Mouse (Mus musculus) adrenal gland, adult (tissue): Measurements from ENCODE around the gene Ptprd.

Experiments
- DNase-seq, 2 experiments: peaks; one replicate each; pipeline ENCODE4 v3.0.0; 2022 to 2023; ENCODE audit warnings: low spot score in 1 of 2; ENCODE audit not compliant: inconsistent age in 2 of 2

Gene Ptprd

DNA sequence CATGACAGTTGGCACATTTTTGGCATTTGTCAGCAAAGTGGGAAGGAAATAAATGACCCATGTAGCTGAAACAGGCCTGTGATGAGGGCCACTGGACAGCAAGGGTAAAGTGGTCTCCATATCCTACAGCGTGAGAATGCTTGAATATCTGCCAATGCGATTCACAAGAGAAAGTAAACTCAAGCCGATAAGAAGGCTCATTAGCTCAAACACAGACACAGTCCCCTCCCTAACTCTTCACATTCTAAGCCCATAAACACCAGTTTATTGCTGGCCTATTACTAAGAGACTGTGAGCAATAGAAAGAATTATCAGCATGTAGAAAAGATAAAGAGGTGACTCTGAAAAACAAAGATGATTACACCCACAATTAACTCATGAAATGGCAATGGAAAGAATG is 1970.6 kb downstream of the Ptprd start:
- DNase-seq: no peak

DNA sequence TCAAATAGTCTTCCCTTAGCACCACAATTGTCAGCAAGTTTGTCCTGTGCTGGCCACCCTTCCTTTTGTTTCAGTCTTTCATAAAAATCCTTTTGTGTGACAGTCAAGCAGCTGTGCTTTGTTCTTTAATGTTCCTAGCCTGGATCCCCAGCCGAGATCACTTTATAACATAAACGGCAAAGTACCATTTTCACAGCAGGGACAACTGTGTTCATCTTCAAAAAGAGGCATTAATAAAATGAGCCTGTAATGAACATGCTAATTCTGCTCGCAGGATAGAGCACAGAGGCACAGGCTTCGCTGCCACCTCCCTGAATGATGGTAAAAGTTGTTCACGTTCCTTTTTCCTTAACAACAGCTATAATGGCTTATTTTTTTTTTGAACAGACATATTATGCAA is 1972.7 kb downstream of the Ptprd start:
- DNase-seq: no peak

DNA sequence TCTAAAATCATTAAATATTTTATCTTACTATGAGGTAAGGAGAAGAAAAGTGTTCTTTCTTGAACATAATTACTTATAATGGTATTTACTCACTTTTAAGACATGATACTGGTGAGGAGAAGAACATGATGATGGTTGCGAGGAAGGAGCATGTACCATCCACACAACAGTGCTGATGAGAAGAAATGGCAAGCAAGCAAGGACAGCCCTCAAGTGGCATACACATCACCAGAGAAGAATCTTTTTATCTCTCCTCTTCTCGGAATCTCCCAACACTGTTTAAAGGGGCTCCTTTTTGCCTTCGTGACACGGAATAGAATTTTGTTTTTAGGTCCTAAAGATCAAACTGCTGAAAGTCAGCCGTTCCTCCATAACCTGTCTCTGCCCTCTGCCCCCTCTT is 1973.2 kb downstream of the Ptprd start:
- DNase-seq: no peak

DNA sequence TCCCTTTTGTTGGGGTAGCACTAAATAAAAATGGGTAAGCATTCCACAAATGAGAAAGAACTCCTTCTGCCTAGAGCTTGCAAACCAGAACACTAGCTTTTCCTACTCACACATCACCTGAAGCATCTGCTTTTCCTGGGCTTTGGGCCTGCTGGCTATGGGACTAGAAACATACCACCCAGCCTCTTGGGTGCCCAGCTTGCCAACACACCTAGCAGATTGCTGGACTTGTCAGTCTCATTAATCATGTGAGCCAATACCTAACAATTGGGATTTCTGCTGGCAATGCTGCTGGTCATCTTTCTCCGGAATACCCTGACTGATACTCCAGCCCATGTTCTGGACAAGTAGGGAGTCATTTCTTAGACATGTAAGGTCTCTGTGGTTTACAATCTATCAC is 1973.9 kb downstream of the Ptprd start:
- no peak for DNase-seq

DNA sequence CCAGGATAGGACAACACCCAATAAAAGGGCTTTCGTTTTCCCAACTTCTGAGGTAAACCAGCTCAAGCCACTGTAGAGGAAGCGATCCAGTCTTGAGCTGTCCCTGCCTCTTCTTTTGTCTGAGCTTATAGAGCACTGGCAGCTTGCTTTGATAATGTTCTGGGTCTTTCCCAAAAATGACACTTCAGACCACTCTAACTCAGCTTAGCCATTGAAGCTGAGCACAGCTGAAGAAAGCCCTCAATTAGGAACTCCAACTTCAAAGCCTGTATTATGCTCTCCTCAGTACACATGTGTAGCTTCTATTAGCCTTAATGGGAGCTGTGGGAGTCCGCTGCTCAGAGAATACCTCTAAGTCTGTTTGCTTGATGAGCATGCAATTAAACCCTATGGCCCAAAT is 1988.0 kb downstream of the Ptprd start:
- DNase-seq: no peak

DNA sequence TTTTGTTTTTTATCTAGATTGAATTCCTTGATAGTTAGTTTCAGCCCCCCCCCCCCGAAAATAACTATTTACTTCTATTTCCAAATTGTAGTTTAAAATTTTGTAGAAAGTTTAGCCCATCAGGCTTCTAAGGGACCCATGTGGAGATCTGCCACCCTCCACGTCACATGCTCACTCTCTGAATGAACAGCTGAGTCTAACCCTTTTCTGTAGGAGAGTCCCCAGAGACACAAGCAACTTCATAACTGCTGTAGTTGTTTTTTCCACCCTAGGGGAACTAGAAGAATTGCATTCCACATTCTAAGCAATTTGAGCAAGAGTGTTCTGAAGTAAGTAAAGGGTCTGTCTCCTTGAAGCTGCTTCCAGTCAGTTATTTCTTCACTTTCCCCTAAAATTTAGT is 1989.2 kb downstream of the Ptprd start:
- no peak for DNase-seq

DNA sequence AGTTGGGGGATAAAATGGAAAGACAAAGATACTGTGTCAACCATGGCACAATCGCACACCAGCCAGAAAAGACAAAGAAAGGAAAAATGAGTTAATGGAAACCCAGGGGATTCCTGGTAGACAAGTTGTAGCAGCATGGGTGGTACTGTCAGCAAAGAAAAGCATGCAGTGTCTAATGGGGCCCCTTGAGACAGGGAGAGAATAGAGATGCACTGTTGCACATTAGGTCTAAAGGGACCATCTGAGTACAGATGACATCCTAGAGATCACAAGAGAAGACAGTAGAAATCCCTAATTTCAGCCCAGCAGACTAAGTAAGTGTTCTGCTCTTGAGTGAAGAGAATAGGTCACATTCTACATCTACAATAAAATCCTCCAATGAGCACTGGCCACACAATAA is 1993.7 kb downstream of the Ptprd start:
- no peak for DNase-seq

DNA sequence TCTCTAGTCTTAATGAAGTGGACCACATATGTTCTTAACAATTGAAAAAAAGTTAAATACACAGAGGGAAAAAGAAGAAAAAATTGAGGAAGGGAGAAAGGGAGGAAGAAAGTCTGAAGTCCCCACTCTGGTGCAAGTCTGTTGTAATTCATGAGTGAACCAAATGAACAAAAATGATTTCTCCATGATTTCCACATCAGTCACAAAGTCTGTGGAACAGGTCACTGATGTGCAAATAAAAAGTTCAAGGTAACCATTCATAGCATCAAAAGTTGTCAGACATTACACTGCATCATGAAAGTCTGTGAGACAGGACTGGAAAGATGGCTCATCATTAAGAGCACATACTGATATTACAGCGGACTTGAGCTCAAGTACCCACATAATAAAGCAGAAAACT is 1996.6 kb downstream of the Ptprd start:
- no peak for DNase-seq

DNA sequence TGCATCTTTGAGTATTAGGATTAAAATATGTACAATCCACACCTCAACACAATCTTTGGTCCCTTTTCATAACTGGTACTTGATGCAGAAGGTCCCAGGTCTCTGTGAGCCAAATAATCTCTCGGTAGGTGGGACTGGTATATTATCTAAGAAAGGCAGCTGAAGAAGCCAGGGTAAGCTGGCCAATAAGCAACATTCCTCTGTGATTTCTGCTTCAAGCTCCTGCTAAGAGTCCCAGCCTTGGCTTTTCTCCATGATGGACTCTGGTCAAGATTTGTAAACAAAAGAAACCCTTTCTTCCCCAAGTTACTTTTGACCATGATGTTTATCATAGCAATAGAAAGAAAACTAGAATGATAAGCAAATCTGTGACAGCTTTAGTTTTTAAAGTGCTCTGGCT is 2012.4 kb downstream of the Ptprd start:
- DNase-seq: no peak

DNA sequence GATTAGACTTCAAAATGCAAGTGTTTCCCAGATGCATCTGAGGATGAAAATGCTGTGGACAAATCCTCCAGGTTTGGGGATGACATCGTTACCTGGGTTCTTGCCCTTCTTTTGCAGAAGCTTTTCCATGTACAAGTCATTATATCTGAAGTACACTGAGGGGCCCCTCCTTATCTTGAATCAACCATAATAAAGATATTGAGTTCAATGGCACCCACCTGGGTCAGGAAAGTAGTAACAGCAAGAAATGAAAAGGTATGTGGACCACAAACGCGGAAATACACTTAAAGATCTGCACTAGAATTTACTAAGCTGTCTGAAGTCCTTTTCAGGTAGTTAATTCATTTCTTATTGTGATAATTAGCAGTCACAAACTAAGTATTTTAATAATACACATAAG is 2017.0 kb downstream of the Ptprd start:
- no peak for DNase-seq

DNA sequence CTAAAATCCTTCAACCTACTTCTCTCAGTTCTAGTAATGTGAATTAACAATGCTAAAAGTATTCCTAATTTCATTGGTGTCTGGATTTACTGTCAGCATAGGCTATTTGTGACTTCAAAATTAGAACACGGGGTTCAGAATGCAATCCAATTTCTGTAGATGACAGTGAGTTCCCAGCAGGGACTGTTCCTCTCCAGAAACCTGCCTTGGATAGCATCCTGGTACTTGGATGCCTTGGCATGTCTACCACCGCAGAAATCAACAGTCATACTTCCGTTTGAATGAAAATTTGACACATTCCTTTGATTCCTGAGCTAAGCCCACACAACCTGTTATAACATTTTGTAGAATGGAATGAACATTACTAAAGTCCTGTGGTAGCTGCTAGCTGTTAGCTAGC is 2018.3 kb downstream of the Ptprd start:
- DNase-seq: no peak

DNA sequence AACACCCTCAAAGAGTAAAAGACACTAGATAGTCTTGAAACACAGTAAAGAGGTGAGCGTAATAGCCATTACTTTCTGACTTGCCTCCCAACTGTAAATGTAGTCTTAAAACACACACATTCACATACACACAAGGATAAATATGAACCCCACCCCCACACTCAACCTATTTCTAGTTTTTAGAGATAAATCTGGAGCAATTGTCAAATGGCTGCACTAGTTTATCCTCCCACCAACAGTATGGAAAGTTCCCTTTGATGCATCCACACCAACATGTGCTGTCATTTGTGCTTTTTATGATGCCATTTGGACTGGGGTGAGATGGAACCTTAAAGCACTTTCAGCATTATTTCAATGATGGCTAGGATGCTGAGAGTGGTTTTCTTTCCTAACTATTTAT is 2019.7 kb downstream of the Ptprd start:
- DNase-seq: no peak

DNA sequence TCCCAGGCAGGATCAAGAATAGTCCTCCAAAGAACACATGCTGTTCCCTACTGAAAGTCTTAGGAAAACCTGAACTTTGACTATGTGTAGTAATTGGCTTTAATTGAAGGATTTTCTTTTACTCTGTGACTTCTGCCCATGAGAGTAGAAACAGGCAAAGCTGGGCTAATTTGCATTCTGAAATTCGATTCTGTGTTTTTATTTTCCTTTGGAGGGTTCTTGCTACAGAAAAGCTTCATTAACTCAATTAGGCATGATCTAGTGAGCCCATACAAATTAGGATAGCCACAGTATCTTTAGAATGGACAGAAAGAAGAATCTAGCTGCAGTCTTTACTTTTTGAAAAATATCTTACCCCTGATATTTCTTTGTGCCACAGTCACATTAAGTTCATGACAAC is 2021.0 kb downstream of the Ptprd start:
- DNase-seq: no peak

DNA sequence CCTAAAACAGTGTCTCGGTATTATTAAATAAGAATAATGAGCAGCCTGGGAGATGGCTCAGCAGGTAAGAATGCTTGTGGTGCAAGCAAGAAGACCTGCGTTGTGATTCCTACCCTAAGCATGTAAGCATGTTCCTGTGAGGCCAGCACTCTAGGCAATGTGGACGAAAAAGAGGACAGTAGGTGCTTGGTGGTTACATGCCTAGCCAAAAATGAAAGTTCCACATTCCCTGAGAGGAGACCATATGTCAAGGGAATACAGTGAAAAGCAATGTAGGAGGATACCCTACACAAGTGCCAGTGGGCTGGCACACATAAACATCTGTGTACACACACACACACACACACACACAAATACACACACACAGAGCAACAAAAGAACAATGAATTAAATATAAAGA is 2028.7 kb downstream of the Ptprd start:
- DNase-seq: no peak

DNA sequence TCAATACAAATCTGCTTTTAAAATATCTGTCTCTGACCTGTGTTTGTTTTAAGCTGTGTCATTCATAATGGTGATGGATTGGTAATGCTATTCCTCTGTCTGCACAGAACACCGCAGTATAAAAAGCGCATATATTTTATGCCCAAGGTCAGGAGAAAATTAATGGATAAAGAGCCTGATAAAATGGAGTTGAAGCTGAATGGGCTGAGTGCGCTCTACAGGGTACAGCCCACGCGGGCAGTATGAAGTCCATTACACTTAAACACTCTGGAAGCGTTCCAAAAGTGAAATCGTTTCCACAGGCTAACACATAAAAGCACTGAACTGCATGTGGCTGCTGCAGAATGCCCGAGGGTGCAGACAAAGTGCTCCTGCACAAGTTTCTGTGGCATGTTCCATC is 2032.3 kb downstream of the Ptprd start:
- peak in 1 of 2 experiments; percentile 43 for DNase-seq

DNA sequence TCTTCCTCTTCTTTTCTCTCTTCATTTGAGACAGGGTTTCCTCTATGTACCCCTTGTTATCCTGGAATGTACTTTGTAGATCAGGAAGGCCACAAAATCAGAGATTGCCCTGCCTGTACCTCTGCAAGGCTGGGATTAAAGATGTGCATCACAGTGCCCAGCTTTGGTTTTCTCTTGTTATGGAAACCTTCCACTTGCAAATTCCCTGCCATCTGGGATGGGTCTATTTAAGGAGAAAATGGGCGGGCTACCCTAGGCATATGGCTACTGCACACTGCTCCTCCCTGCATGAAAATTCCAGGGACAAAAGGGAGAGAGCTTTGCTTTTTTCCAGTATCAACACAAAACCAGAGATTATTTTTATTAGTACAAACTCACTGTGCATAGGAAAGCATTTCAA is 2036.7 kb downstream of the Ptprd start:
- DNase-seq: no peak

DNA sequence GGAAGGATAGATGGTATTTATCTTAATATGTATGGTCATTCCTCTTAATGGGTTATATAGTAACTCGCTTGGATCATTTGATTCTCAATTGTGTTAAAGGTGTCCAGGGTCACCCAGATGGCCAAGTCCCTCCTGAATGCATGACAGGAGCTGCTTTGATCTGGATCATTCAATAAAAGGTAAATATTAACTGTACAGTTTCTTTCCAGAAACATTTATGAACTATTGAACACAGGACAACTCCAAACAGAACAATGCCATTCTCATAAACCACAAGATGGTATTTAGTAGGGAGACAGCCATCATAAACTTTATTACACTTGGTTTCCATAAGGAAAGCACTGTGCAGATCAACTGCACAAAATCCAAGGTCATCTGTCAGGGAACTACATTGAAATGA is 2056.0 kb downstream of the Ptprd start:
- no peak for DNase-seq

DNA sequence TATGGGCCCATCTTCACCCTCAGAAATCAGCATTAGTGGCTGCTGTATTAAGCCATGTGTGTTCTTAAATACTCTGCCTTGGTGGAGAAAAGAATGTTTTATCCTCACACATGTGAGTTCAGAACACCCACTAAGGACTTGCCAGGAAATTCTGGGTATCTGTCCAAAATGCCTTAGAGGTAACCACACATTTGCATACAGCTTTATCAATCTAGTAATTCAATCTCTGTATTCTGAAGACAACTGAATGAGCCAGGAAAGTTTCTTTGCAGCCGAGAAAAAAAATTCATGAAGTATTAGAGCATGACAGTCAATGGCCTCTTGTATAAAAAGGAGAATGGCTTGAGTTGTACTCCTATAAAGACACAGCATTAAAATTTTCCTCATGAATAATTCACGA is 2057.6 kb downstream of the Ptprd start:
- DNase-seq: no peak

DNA sequence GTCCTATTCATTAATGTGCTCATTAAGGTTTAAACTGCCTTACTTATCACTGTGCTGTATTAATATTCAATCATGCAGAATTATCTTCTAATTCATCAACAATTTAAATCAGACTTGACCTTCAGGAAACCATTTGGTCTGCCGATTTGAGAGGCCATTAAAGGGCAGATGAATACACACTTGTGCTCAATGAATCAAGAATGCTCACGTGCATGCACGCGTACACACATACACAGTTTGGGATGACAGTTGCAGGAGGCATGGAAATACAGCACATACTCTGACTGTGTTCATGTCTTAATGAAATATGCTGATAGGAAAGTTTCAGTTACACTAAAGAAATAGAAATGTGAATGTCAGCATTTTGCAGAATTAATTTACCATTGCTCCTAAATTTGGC is 2066.8 kb downstream of the Ptprd start:
- DNase-seq: no peak

DNA sequence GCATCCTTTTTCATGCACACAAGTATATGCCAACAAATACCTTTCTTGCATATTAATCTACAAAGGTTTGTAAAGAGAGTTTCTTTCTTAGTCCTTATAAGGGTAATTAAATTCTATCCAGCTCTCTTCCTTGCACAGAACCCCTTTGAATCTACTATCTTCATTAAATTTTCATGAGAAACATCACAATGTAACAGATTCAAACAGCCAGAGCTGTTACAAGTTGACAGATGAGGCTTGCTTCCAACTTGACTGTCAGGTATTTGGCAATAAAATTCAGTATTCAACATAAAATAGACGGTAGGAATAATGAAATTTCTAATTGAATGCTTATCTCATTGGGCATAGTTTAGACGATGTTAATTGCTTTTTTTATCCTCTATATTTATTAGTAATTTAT is 2067.4 kb downstream of the Ptprd start:
- DNase-seq: no peak

DNA sequence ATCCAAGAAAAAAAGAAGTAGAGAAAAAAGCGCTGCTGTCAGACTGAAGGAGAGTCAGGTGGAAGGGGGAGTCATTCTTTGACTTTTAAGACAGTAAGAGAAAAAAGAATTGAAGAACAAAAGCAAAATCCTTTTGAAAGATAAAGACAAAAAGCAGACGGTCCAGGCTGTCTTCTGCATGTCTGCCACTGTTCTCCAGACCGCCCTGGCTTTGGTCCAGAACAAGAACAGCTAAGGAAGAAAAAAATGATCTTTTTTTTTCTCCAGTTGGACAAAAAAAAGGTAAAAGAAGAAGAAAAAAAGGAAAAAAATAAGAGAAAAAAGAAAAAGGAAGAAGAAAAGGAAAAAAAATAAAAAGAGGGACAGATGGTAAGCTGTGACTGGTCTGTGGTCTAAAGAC is 2073.9 kb downstream of the Ptprd start:
- no peak for DNase-seq

DNA sequence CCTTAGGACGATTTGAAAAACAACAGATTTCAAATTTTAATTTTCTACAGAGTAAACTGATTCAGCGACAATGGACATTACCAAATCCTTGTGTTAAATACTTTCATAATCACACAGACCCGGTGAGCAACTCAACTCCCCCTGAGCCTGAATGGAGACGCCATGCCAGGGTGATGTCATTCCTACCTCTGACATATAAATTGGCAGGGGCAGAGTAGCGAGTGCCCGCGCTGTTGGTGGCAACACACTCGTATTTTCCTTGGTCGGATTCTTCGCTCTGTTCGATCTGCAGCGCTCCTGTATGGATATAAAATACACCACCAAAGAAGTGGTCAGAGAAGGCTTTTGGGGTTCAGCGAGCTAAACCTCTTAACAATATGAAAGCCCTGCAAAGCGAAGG is 2075.1 kb downstream of the Ptprd start:
- no peak for DNase-seq

DNA sequence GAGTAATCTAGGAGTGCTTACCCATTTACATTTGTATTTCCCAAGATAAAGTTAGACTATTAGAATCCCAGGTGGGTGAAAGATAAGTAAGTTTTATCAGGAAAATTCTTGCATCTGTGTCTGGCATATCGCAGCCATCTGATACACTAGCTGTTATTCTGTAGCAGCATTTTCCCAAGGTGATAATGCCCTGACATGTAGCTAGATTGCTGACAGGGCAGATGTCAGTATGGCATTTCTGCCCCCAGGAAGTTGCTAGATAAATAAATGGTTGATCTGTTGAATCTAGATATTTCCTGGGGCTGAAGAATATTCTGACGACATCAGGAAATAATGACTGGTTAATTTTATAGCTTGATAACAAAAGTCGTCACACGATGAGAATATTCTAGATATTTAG is 2119.9 kb downstream of the Ptprd start:
- no peak for DNase-seq

DNA sequence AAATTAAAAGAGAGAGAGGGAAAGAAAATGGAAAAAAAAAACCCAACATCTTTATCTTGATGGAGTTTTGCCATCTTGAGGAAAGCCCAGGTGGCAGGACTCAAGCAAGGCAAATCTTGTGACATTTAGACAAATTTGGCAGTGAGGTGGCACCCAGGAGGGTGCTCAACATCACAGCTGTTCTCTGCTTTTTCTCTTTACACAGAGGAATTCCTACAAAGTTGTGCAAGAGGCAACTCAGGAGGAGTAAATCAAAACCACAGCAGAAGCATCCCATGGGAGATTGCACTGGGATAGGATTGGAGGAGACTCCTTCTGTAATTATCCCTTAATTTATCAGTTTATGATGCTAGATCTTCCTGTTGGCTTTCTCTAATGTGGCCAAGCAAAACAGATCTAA is 2121.9 kb downstream of the Ptprd start:
- DNase-seq: no peak
